Mouse (Mus musculus): ENCODE results near the gene Btrc.

DNA sequence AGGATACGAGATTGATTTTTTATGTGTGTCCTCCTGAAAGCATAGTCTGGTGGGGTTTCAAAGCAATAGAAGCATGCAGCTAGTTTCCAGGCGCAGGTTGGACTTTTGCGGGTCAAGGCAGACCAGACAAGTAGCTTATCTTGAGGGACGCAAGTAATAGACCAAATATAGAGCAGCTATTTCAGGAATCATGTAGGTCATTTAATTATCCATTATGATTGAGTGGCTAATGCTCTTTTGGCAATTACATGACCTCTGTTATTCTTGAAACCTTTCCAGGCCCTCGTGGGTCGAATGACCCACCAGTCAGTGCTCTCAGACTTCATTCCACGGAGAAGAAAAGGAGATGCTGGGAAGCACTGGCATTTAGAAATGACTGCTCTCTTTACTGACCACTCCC is 78.2 kb downstream of the Btrc start:
- TF ChIP-seq CTCF (IDR thresholded peaks at IDR 0.05; ENCODE audit: insufficient read depth, low read depth, low read length): no peak
- no peak for TF ChIP-seq POLR2A (IDR thresholded peaks at IDR 0.05; ENCODE audit: insufficient read depth, low read depth, low read length)

Measured in olfactory bulb, adult 2 months (tissue).